Mouse (Mus musculus) embryonic facial prominence, embryonic 13.5 days (tissue): ENCODE measurements around the gene Gsg1l. TPM values are rescaled to one million over a fixed set of nuclear protein-coding genes. Genes with fewer than 3 reads are reported as not detected.

ENCODE experiments used
- ATAC-seq: fragments of 200-750 bp; cut with Nextera tagmentation; 2 replicates; pipeline ENCODE4 v1.8.0; 2017; ENCODE audit warnings: low read depth; ENCODE audit not compliant: insufficient number of reproducible peaks, insufficient read depth, low FRiP score, low TSS enrichment
- H3K27ac ChIP-seq: fragments of 300-500 bp; sonication (generic); 2 replicates; pipeline ENCODE4 v1.5.1; 2015; ENCODE audit warnings: moderate library complexity, mild to moderate bottlenecking, inconsistent platforms
- H3K27me3 ChIP-seq: fragments of 300-500 bp; sonication (generic); 2 replicates; pipeline ENCODE4 v1.6.1; 2015; ENCODE audit warnings: mild to moderate bottlenecking, inconsistent platforms
- H3K36me3 ChIP-seq: fragments of 300-500 bp; sonication (generic); 2 replicates; pipeline ENCODE4 v1.6.1; 2015; ENCODE audit warnings: mild to moderate bottlenecking, inconsistent platforms
- H3K4me1 ChIP-seq: fragments of 300-500 bp; sonication (generic); 2 replicates; pipeline ENCODE4 v1.6.1; 2015; ENCODE audit warnings: inconsistent platforms
- H3K4me2 ChIP-seq: fragments of 300-500 bp; sonication (generic); 2 replicates; pipeline ENCODE4 v1.6.1; 2015; ENCODE audit warnings: moderate library complexity, mild to moderate bottlenecking, inconsistent platforms
- H3K4me3 ChIP-seq: fragments of 300-500 bp; sonication (generic); 2 replicates; pipeline ENCODE4 v1.5.1; 2015; ENCODE audit warnings: mild to moderate bottlenecking, inconsistent platforms
- H3K9ac ChIP-seq: fragments of 300-500 bp; sonication (generic); 2 replicates; pipeline ENCODE4 v1.6.1; 2015; ENCODE audit warnings: mild to moderate bottlenecking, inconsistent platforms
- H3K9me3 ChIP-seq: fragments of 300-500 bp; sonication (generic); 2 replicates; pipeline ENCODE4 v1.6.1; 2016; ENCODE audit warnings: inconsistent platforms
- WGBS: fragments of 180-500 bp; shearing (Covaris S2); methylation state at CpG from one replicate; pipeline ENCODE4 v1.1.7; 2015; ENCODE audit warnings: mixed read lengths; 5-methylcytosine and 5-hydroxymethylcytosine counted together
- polyA plus RNA-seq: library from polyadenylated mRNA; unstranded; fragments of >200 nt; fragmentation: Nextera tagmentation; extraction: Ambion mirVana; gene quantifications from 2 replicates; pipeline ENCODE4 v1.2.1, GENCODE M21; 2015

The Gsg1l gene
- polyA plus RNA-seq, 1 experiment from 2014 or later, result 2.0 TPM

DNA sequence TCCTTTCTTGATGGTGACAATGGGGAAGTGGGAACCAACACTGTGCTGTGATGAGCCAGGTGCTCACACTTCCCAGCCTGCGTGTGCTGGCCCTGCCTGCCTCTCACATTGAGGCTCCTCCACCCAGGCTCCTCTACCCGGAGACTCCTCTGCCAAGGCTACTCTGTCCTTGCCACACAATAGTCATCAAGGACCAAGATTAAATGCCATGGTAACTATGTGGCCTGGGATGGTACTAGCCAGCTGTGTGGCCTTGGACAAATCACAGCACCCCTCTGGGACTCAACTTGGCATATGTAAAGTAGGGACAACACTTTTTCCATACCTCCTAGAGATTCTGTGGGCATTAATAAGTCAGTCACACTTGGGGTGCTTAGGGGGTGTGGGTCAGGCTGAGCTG lies 182.3 kb downstream of the Gsg1l start:
- H3K4me1 ChIP-seq, result 0 out of 2 replicates have a peak, but pooled peaks cover 6% of the 10 kb centered on the region
- H3K36me3 ChIP-seq, result no peaks in the 10 kb centered on the region
- H3K9ac ChIP-seq, result no peak overlapping the region
- H3K4me2 ChIP-seq, result no peak overlapping the region
- ATAC-seq, result no peak
- no peak overlapping the region for H3K4me3 ChIP-seq
- 77% methylated on average over 2 of the region's 2 CpGs for WGBS
- no peak overlapping the region for H3K27ac ChIP-seq
- H3K9me3 ChIP-seq, result no peaks in the 10 kb centered on the region
- H3K27me3 ChIP-seq, result no peaks in the 10 kb centered on the region

DNA sequence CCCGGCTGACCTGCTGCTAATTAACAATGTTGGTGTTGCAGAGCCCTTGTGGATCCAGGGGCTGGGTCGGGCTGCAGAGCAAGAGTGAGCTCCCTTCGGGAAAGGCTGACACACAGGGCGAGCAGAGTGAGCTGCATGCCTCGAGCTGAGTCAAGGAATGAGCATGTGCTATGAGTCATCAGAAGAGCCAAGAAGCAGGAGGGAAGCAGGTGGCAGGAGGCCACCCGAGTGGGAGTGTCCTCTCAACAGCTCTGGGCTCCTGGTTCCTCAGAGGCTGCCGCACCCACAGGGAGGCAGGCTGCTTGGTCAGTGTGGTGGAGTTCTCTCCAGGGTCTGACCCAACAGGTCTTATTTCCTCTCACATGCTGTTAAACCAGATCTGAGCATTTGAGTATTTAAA lies 183.2 kb downstream of the Gsg1l start:
- no peak overlapping the region for H3K4me3 ChIP-seq
- no peaks in the 10 kb centered on the region for H3K9me3 ChIP-seq
- 0 out of 2 replicates have a peak, but pooled peaks cover 6% of the 10 kb centered on the region for H3K4me1 ChIP-seq
- no peak overlapping the region for H3K4me2 ChIP-seq
- no peaks in the 10 kb centered on the region for H3K27me3 ChIP-seq
- H3K36me3 ChIP-seq, result no peaks in the 10 kb centered on the region
- ATAC-seq, result no peak
- no peak overlapping the region for H3K27ac ChIP-seq
- no peak overlapping the region for H3K9ac ChIP-seq
- WGBS, result 45% methylated on average over 7 of the region's 7 CpGs

DNA sequence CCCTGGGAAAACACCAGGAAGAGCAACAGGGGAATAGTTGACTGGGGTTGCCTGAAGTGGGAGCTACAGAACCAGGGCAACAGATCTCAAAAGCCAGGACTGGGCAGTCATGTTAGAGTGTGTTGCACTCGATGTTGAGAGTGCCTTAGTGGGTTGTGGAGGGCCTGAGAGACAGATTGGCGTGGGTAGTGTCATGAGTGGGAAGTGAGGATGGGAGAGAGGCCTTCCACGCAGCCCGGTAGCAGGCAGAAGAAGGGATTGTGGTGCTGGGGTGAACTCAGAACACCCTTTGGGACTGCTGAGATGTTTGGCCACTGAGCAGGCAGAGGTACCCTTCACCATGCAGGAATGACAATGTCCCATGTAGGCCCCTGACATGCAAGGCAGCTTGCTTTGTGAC lies 185.2 kb downstream of the Gsg1l start:
- no peak overlapping the region for H3K27ac ChIP-seq
- H3K4me1 ChIP-seq, result 0 out of 2 replicates have a peak, but pooled peaks cover 6% of the 10 kb centered on the region
- no peaks in the 10 kb centered on the region for H3K9me3 ChIP-seq
- no peaks in the 10 kb centered on the region for H3K36me3 ChIP-seq
- H3K4me3 ChIP-seq, result no peak overlapping the region
- no peak overlapping the region for H3K4me2 ChIP-seq
- 83% methylated on average over 4 of the region's 4 CpGs for WGBS
- no peak overlapping the region for H3K9ac ChIP-seq
- no peaks in the 10 kb centered on the region for H3K27me3 ChIP-seq
- ATAC-seq, result no peak

DNA sequence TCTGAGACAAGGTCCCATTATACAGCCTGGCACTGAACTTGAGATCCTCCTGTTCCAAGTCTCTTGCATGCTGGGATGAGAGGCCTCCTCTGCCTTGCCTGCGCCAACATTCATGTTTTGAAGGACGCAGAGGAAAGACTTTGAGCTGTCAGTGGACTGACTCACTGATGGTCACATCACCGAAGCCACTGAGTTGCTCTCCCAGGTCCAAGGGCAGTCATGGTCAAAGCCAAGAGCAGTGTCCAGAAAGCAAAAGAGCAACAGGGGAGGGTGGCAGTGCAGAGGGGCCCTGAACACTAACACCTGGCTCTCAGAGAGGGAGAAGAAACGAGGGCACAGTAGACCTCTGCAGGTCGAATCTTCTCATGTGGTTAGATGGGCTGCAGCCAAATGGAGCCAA lies 188.6 kb downstream of the Gsg1l start:
- Histone ChIP-seq H3K4me2 (no peak overlapping the region), H3K27ac (no peak overlapping the region), H3K9ac (no peak overlapping the region), H3K4me3 (no peak overlapping the region), H3K36me3 (no peaks in the 10 kb centered on the region), H3K9me3 (no peaks in the 10 kb centered on the region), H3K4me1 (no peaks in the 10 kb centered on the region), H3K27me3 (no peaks in the 10 kb centered on the region)
- WGBS, result 90% methylated on average over 5 of the region's 5 CpGs
- ATAC-seq, result no peak

DNA sequence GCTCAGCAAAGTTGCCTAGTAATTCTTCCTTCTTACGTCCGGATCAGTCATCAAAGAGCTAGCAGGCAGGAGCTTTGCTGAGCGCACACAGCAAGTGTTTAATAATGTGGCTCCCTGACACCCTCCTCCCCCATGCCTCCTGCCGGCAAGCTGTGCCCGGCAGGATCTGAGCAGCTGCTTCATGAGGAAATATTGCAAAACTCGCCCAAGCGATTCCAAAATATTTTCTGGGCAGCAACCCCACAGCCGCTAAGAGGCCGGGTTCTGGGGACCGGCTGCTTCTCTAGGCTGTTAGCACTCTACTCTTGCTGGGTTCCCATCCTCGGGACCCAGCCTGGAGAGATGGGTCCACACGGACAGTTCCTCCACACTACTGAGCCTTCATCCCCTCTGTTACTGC lies 193.8 kb downstream of the Gsg1l start:
- no peak for ATAC-seq
- Histone ChIP-seq H3K4me3 (no peak overlapping the region), H3K9me3 (no peaks in the 10 kb centered on the region), H3K27me3 (no peaks in the 10 kb centered on the region), H3K9ac (no peak overlapping the region), H3K27ac (no peak overlapping the region), H3K36me3 (no peaks in the 10 kb centered on the region), H3K4me2 (no peak overlapping the region), H3K4me1 (0 out of 2 replicates have a peak, but pooled peaks cover 6% of the 10 kb centered on the region)
- WGBS, result 61% methylated on average over 12 of the region's 12 CpGs

DNA sequence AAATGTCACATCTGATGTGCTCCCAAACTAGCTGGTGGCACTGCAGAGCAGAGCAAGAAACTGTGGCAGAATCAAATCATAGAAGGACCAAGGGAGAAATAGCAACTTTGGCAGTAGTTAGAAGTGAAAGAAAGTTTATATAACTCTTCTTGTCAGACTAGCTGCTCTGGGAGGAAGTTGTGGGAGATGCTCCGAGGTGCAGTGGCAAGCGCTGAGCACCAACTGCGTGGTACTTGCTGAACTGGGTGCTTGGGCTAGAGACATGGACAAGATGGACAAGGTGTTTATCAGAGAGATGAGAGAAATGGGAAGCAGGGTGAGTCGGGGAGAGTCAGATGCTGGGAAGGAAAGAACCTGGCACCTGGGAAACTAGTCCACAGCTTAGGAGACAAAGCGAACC lies 194.4 kb downstream of the Gsg1l start:
- ATAC-seq, result no peak
- no peaks in the 10 kb centered on the region for H3K36me3 ChIP-seq
- no peaks in the 10 kb centered on the region for H3K27me3 ChIP-seq
- peaks cover 12% of the 10 kb centered on the region for H3K4me1 ChIP-seq
- H3K4me2 ChIP-seq, result no peak overlapping the region
- 92% methylated on average over 5 of the region's 5 CpGs for WGBS
- H3K9ac ChIP-seq, result no peak overlapping the region
- no peaks in the 10 kb centered on the region for H3K9me3 ChIP-seq
- H3K4me3 ChIP-seq, result no peak overlapping the region
- H3K27ac ChIP-seq, result no peak overlapping the region

DNA sequence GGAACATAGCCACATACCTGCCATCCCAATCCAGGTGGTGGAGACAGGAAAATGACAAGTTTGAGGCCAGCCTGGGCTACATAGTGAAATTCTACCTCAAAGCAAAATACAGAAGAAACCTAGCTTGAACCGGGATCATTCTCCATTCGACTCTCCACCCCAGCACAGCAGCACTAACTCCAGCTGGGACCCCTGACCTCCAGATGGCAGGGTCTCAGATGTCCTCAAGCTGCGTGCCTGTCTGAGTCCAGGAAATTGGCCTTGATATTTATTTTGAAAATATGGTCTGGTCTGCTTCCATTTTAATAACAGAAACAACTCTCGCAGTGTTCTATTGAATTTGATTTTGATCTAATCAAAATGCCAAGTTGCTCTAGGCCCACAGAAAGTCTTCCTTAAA lies 195.1 kb downstream of the Gsg1l start:
- Histone ChIP-seq H3K9me3 (no peaks in the 10 kb centered on the region), H3K27ac (no peak overlapping the region), H3K36me3 (no peaks in the 10 kb centered on the region), H3K9ac (no peak overlapping the region), H3K4me1 (peaks cover 17% of the 10 kb centered on the region), H3K4me3 (no peak overlapping the region), H3K27me3 (no peaks in the 10 kb centered on the region), H3K4me2 (no peak overlapping the region)
- ATAC-seq, result no peak
- WGBS, result 28% methylated on average over 4 of the region's 4 CpGs

DNA sequence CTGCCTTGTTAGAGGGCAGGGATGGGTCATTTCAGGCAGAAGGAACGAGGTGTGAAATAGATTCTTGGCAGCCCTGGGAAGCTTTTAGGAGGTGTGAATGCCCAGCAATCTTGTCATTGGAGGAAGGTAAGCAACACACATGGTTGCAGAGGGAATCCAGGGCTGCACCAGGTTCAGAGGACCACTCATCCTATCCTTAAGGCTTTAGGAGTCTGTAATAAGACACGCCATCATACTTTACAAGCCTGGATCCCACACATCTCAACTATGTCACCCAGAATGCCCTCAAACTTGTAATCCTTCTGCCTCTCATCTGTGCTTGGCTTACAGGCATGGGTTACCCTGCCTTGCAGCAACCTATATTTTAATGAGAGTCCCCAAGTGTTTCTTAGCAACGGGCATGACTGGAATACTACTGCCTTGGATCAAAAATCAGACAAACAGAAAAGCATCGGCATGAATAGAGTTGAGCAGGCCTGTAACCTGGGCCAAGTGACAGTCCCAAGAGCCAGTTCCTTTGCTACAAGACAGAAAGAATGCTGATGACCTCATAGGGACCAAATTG lies 196.0 kb downstream of the Gsg1l start:
- no peaks in the 10 kb centered on the region for H3K9me3 ChIP-seq
- no peak for ATAC-seq
- H3K4me2 ChIP-seq, result no peak overlapping the region
- H3K9ac ChIP-seq, result no peak overlapping the region
- H3K36me3 ChIP-seq, result no peaks in the 10 kb centered on the region
- WGBS, result 74% methylated on average over 4 of the region's 4 CpGs
- H3K4me3 ChIP-seq, result no peak overlapping the region
- peaks cover 21% of the 10 kb centered on the region for H3K4me1 ChIP-seq
- H3K27ac ChIP-seq, result no peak overlapping the region
- H3K27me3 ChIP-seq, result no peaks in the 10 kb centered on the region

DNA sequence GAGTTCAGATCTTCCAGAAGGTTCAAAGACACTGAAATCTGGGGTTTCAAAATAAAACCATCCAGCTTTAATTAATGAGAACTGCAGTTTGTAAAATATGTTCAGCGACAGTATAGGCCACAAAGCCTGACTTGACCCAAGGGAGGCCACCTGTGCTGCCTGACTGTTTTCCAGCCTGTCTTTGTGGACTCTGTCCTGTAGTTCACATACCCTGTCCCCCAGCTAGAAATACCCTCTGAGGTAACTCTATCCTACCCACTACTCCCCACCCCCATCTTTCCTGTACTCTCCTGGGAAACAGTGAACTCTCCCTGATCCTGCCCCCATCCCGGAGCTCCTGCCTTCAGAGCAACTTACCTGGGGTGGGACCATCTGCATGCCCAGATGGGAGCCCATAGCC lies 199.0 kb downstream of the Gsg1l start:
- peaks cover 21% of the 10 kb centered on the region for H3K4me1 ChIP-seq
- no peak overlapping the region for H3K9ac ChIP-seq
- H3K4me3 ChIP-seq, result no peak overlapping the region
- no peak for ATAC-seq
- 42% methylated on average over 2 of the region's 2 CpGs for WGBS
- H3K27ac ChIP-seq, result no peak overlapping the region
- no peak overlapping the region for H3K4me2 ChIP-seq
- no peaks in the 10 kb centered on the region for H3K9me3 ChIP-seq
- H3K36me3 ChIP-seq, result no peaks in the 10 kb centered on the region
- H3K27me3 ChIP-seq, result no peaks in the 10 kb centered on the region

DNA sequence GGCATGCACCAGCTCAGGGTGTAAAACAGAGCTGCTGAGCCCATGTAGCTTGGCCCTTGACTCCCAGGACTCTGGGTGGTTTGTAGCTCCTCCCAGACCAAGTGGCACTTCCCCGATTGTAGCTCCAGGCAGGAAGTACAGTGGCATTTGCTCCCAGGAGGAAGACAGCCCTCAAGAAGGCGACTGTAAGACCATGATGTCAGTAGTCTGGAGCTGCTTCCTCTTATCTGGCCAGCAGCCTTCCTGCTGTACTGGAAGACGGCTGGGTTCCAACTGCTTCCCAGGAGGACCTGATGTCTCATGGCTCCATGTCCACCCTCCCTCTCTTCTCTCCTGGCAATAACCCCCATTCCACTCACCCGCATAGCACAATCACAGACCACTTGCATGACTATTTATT lies 204.2 kb downstream of the Gsg1l start:
- Histone ChIP-seq H3K4me1 (peaks cover 20% of the 10 kb centered on the region), H3K27me3 (no peaks in the 10 kb centered on the region), H3K4me3 (no peak overlapping the region), H3K27ac (no peak overlapping the region), H3K9me3 (no peaks in the 10 kb centered on the region), H3K4me2 (no peak overlapping the region), H3K36me3 (no peaks in the 10 kb centered on the region), H3K9ac (no peak overlapping the region)
- ATAC-seq, result no peak
- WGBS, result 70% methylated on average over 4 of the region's 4 CpGs

DNA sequence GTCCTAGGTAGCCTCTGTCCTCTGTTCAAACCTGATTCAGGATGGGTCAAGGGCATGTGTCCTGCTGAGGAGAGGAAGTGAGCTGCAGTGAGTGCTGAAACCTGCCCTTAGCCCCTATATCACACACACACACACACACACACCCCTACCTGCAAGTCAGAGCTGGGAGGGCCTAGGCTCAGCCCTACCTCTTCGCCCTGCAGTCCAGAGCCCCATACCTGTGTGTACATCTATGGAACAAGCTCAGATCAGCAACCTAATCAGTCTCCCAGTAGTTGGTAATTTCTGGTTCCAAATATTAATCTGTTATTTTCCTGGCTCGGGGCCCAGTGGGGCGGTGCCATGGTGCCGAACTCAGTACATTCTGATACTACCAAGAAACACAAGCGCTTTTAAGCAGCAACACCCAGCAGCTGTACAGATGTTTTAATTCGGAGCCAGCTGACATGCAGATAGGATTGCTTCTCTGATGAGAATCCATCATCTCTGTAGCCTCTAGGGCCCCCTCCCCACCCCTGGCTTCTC lies 208.2 kb downstream of the Gsg1l start:
- Histone ChIP-seq H3K9me3 (no peaks in the 10 kb centered on the region), H3K9ac (no peak overlapping the region), H3K4me2 (no peak overlapping the region), H3K27me3 (no peaks in the 10 kb centered on the region), H3K4me3 (no peak overlapping the region), H3K36me3 (no peaks in the 10 kb centered on the region), H3K4me1 (peaks cover 27% of the 10 kb centered on the region), H3K27ac (no peak overlapping the region)
- ATAC-seq, result no peak
- WGBS, result 76% methylated on average over 6 of the region's 6 CpGs

DNA sequence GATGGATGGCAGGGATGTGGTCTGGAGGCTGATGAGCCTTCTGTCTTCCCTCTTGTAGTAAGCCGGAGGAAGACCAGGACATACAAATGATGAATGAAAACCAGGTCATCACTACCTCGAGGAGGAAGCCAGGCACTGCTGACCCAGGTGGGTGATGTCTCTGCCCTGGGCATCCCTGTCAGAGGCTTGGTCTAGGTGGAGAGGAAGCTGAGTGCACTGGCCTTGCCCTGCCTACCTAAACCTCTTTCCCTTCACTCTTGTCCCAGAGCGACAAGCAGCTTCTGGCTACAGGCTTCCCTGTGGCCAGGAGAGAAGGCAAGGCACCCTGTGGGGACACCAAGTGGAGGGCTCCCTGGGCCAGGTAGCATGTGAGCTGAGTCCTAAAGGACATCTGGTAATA lies 209.3 kb downstream of the Gsg1l start:
- H3K27ac ChIP-seq, result no peak overlapping the region
- no peak overlapping the region for H3K4me3 ChIP-seq
- peaks cover 6% of the 10 kb centered on the region; the same call in 1 of the 2 replicates for H3K36me3 ChIP-seq
- ATAC-seq, result no peak
- H3K27me3 ChIP-seq, result no peaks in the 10 kb centered on the region
- H3K9me3 ChIP-seq, result no peaks in the 10 kb centered on the region
- 92% methylated on average over 3 of the region's 3 CpGs for WGBS
- H3K4me2 ChIP-seq, result no peak overlapping the region
- H3K9ac ChIP-seq, result no peak overlapping the region
- peaks cover 27% of the 10 kb centered on the region for H3K4me1 ChIP-seq
